Mouse (Mus musculus) forebrain, embryonic 16.5 days (tissue): ENCODE results near the gene Tmem221. TPM values are rescaled to one million over a fixed set of nuclear protein-coding genes. Genes with fewer than 3 reads are reported as not detected.

ENCODE experiments used
- ATAC-seq: fragments of 200-750 bp; cut with Nextera tagmentation; 2 replicates; pipeline ENCODE4 v1.8.0; 2017; ENCODE audit warnings: mild to moderate bottlenecking, moderate library complexity
- H3K27ac ChIP-seq: fragments of 300-500 bp; sonication (generic); 2 replicates; pipeline ENCODE4 v1.5.1; 2014; ENCODE audit warnings: low read length, control low read depth
- H3K27me3 ChIP-seq: fragments of 300-500 bp; sonication (generic); replicated peaks from 2 replicates; pipeline ENCODE4 v1.6.1; 2014; ENCODE audit warnings: low read length; ENCODE audit not compliant: control insufficient read depth, insufficient read depth
- H3K36me3 ChIP-seq: fragments of 300-500 bp; sonication (generic); 2 replicates; pipeline ENCODE4 v1.6.1; 2014; ENCODE audit not compliant: control insufficient read depth, insufficient read depth
- H3K4me1 ChIP-seq: fragments of 300-500 bp; sonication (generic); replicated peaks from 2 replicates; pipeline ENCODE4 v1.6.1; 2014; ENCODE audit warnings: low read length; ENCODE audit not compliant: control insufficient read depth, insufficient read depth
- H3K4me2 ChIP-seq: fragments of 300-500 bp; sonication (generic); 2 replicates; pipeline ENCODE4 v1.6.1; 2014; ENCODE audit warnings: mild to moderate bottlenecking, low read length, control low read depth
- H3K4me3 ChIP-seq: fragments of 300-500 bp; sonication (generic); replicated peaks from 2 replicates; pipeline ENCODE4 v1.5.1; 2014; ENCODE audit warnings: mild to moderate bottlenecking, low read length, control low read depth
- H3K9ac ChIP-seq: fragments of 300-500 bp; sonication (generic); replicated peaks from 2 replicates; pipeline ENCODE4 v1.6.1; 2014; ENCODE audit warnings: low read depth, low read length, control low read depth
- H3K9me3 ChIP-seq: fragments of 300-500 bp; sonication (generic); 2 replicates; pipeline ENCODE4 v1.6.1; 2016; ENCODE audit warnings: low read length; ENCODE audit not compliant: control insufficient read depth
- WGBS: fragments of 180-500 bp; shearing (Covaris S2); extraction: QIAGEN DNeasy Blood & Tissue Kit; methylation state at CpG from one replicate; pipeline ENCODE4 v1.1.7; 2014; 5-methylcytosine and 5-hydroxymethylcytosine counted together
- polyA plus RNA-seq: library from polyadenylated mRNA; unstranded; fragments of >200 nt; fragmentation: Nextera tagmentation; extraction: Ambion mirVana; gene quantifications from 2 replicates; pipeline ENCODE4 v1.2.1, GENCODE M21; 2015

Gene Tmem221
- polyA plus RNA-seq, 1 experiment from 2014 or later = 0.16 TPM

DNA sequence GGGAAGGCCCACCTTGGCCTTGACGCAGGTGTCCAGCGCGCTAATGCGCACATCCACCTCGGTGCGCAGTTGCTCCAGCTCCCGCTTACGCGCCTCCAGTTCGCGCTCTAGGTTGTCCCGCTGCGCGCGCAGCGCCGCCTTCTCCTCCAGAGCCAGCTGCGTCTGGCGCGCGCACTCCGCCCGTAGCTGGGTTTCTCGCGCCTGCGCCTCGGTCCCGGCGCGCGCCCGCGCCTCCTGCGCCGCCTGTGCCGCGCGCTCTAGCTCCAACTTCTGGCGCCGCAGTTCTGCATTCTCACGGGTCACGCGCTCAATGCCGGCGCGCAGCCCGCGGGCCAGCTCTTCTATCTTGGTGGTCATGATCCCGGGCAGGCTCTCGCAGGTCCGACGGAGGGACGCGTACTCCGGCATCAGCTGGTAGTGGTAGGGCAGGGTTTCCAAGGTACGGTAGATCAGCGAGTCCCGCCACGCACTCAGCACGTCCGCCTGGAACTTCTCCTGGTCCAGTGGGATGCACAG is 51.0 kb downstream of the Tmem221 start:
- Histone ChIP-seq H3K27ac (no peak overlapping the region), H3K4me1 (peaks cover 6% of the 10 kb centered on the region; the same call in 1 of the 2 replicates), H3K4me2 (peak overlapping the region; percentile 73), H3K27me3 (peaks cover 43% of the 10 kb centered on the region), H3K9me3 (no peaks in the 10 kb centered on the region), H3K9ac (peak overlapping the region; percentile 55), H3K4me3 (peak overlapping the region; percentile 47), H3K36me3 (no peaks in the 10 kb centered on the region)
- under 1% methylated on average over 57 of the region's 61 CpGs for WGBS
- ATAC-seq = peak; percentile 92

- Histone ChIP-seq H3K27me3 (peaks cover 43% of the 10 kb centered on the region), H3K9me3 (no peaks in the 10 kb centered on the region), H3K4me2 (no peak overlapping the region), H3K4me3 (no peak overlapping the region), H3K36me3 (no peaks in the 10 kb centered on the region), H3K27ac (no peak overlapping the region), H3K9ac (no peak overlapping the region), H3K4me1 (peaks cover 6% of the 10 kb centered on the region; the same call in 1 of the 2 replicates)
- 82% methylated on average over 4 of the region's 4 CpGs for WGBS
- no peak for ATAC-seq
Observed at GRCm38 (mm10) chr8:71505979-71506378, 52.7 kb downstream of the Tmem221 start.

GRCm38 (mm10) chr8:71505326-71505725 is 53.3 kb downstream of the Tmem221 start:
- no peak overlapping the region for H3K4me3 ChIP-seq
- no peaks in the 10 kb centered on the region for H3K9me3 ChIP-seq
- no peak overlapping the region for H3K27ac ChIP-seq
- no peak overlapping the region for H3K4me2 ChIP-seq
- no peak for ATAC-seq
- WGBS = 93% methylated on average over 4 of the region's 4 CpGs
- H3K4me1 ChIP-seq = peaks cover 6% of the 10 kb centered on the region; the same call in 1 of the 2 replicates
- H3K27me3 ChIP-seq = peaks cover 39% of the 10 kb centered on the region
- no peaks in the 10 kb centered on the region for H3K36me3 ChIP-seq
- H3K9ac ChIP-seq = no peak overlapping the region

DNA sequence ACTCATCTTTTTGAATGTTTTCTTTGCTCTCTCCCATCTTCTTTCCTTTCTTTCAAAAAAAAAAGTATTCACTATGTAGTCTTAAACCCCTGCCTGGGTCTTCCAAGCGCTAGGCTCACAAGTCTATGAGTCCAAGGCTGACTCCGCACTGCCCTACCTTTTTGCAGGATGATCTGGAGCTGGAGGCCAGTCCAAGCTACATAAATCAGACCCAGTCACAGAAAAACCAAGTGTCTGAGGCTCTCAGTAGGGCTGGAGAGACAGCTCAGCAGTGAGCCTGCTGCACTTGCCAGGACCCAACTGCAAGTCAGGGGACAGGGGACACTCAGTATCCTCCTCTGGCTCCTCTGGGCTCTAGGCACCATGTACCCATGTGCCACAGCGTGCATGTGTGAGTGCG is 54.3 kb downstream of the Tmem221 start:
- WGBS = 94% methylated on average over 4 of the region's 4 CpGs
- no peak for ATAC-seq
- no peaks in the 10 kb centered on the region for H3K36me3 ChIP-seq
- no peaks in the 10 kb centered on the region for H3K9me3 ChIP-seq
- H3K4me3 ChIP-seq = no peak overlapping the region
- H3K27me3 ChIP-seq = peaks cover 35% of the 10 kb centered on the region
- no peak overlapping the region for H3K9ac ChIP-seq
- H3K27ac ChIP-seq = no peak overlapping the region
- peaks cover 6% of the 10 kb centered on the region; the same call in 1 of the 2 replicates for H3K4me1 ChIP-seq
- no peak overlapping the region for H3K4me2 ChIP-seq

Other genes starting within 250 kb of the Tmem221 start
- 100 and 115 TPM in 2 replicates for gene Use1, start 192.0 kb downstream of the Tmem221 start, polyA plus RNA-seq
- gene Ocel1, start 187.6 kb downstream of the Tmem221 start, polyA plus RNA-seq = 7.8 and 8.0 TPM in 2 replicates
- gene Nr2f6, start 176.9 kb downstream of the Tmem221 start, polyA plus RNA-seq = 11.8 and 13.2 TPM in 2 replicates
- 6.1 and 6.9 TPM in 2 replicates for gene Ushbp1, start 163.1 kb downstream of the Tmem221 start, polyA plus RNA-seq
- 103 and 105 TPM in 2 replicates for gene Babam1, start 162.0 kb downstream of the Tmem221 start, polyA plus RNA-seq
- gene Ankle1, start 152.9 kb downstream of the Tmem221 start, polyA plus RNA-seq = 12.3 and 18.9 TPM in 2 replicates
- 113 and 127 TPM in 2 replicates for gene Abhd8, start 95.2 kb downstream of the Tmem221 start, polyA plus RNA-seq
- gene Mrpl34, start 93.9 kb downstream of the Tmem221 start, polyA plus RNA-seq = 173 and 178 TPM in 2 replicates
- 218 and 236 TPM in 2 replicates for gene Dda1, start 89.7 kb downstream of the Tmem221 start, polyA plus RNA-seq
- gene Ano8, start 72.9 kb downstream of the Tmem221 start, polyA plus RNA-seq = 4.1 and 4.4 TPM in 2 replicates
- 12.1 and 12.6 TPM in 2 replicates for gene Gtpbp3, start 70.8 kb downstream of the Tmem221 start, polyA plus RNA-seq
- gene Plvap, start 47.1 kb downstream of the Tmem221 start, polyA plus RNA-seq = 3.5 and 4.4 TPM in 2 replicates
- 0.26 TPM in 1 of 2 replicates, not detected in the other for gene Ccdc194, start 33.2 kb downstream of the Tmem221 start, polyA plus RNA-seq
- 4.7 and 7.5 TPM in 2 replicates for gene Bst2, start 21.4 kb downstream of the Tmem221 start, polyA plus RNA-seq
- gene Mvb12a, start 15.9 kb downstream of the Tmem221 start, polyA plus RNA-seq = 52.8 and 65.3 TPM in 2 replicates
- not detected in 2 replicates for gene Nxnl1, start 7.7 kb upstream of the Tmem221 start, polyA plus RNA-seq
- 74.6 and 75.9 TPM in 2 replicates for gene Slc27a1, start 10.0 kb upstream of the Tmem221 start, polyA plus RNA-seq
- 167 and 189 TPM in 2 replicates for gene Pgls, start 33.3 kb upstream of the Tmem221 start, polyA plus RNA-seq
- gene Fam129c, start 38.8 kb upstream of the Tmem221 start, polyA plus RNA-seq = 6.2 and 8.4 TPM in 2 replicates
- gene Colgalt1, start 52.1 kb upstream of the Tmem221 start, polyA plus RNA-seq = 60.4 and 63.6 TPM in 2 replicates
- gene Unc13a, start 112.9 kb upstream of the Tmem221 start, polyA plus RNA-seq = 23.1 and 33.6 TPM in 2 replicates
- gene Jak3, start 117.4 kb upstream of the Tmem221 start, polyA plus RNA-seq = 3.4 and 4.1 TPM in 2 replicates
- gene Insl3, start 130.3 kb upstream of the Tmem221 start, polyA plus RNA-seq = not detected in 2 replicates
- 0.58 and 0.68 TPM in 2 replicates for gene B3gnt3, start 142.9 kb upstream of the Tmem221 start, polyA plus RNA-seq
- 72.4 and 100 TPM in 2 replicates for gene Fcho1, start 166.8 kb upstream of the Tmem221 start, polyA plus RNA-seq